Mouse (Mus musculus) heart, adult 2 months (tissue): ENCODE measurements at regions not wholly inside any gene's neighbourhood (a gene's known extent, or its start where the extent isn't known, plus 50 kb on each side); places are given as distances from the start of the nearest gene placed in this dataset.

Experiments
- CTCF ChIP-seq: fragments of 200-600 bp; IDR thresholded peaks from 2 replicates; pipeline ENCODE4 v1.8.1; 2022; ENCODE audit warnings: antibody characterized with exemption, mild to moderate bottlenecking, moderate library complexity
- POLR2A ChIP-seq: fragments of 200-500 bp; IDR thresholded peaks from 2 replicates; pipeline ENCODE4 v1.6.1; 2011; ENCODE audit warnings: mild to moderate bottlenecking, low read depth, low read length, control low read depth; ENCODE audit not compliant: insufficient read depth

- TF ChIP-seq POLR2A (no peak), CTCF (no peak)
These were observed 69.1 kb upstream of the Spdye4c start for GRCm38 (mm10) chr2:128521701-128522443.
